Mouse (Mus musculus): Measurements from ENCODE around the gene Bcor. TPM values are rescaled to one million over a fixed set of nuclear protein-coding genes. Genes with fewer than 3 reads are reported as not detected.

Gene Bcor
- polyA plus RNA-seq, 1 experiment from 2014 or later = 4.0 TPM

DNA sequence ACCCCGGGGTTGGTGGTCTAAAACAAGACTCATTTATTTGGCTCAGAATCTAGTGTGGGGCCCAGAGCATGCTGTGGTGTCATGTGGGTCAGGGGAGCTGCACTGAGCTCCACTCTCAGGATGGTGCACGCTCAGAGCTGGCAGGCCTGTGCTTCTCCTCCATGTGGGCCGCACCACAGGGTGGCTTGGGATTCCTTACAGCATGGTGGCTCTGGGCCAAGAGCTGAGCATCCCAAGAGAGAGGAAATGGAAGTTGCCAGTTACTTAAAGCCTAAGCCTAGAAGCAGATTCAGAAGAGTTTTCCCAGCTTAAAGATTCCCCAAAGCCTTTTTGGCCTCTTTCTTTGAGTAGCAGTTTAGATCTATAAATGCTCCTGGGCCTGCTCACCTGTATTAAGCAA lies 151.1 kb downstream of the Bcor start:
- WGBS (ENCODE audit: insufficient replicate concordance) = 63% methylated on average over 3 of the region's 3 CpGs
- no peak overlapping the region for H3K4me3 ChIP-seq (ENCODE audit: low read depth, low read length)
- no peak overlapping the region for H3K4me2 ChIP-seq (ENCODE audit: low read depth, low read length)
- 0 out of 2 replicates have a peak, but pooled peaks cover 4% of the 10 kb centered on the region for H3K27me3 ChIP-seq (ENCODE audit: insufficient read depth, low read length)
- no peaks in the 10 kb centered on the region for H3K36me3 ChIP-seq (replicated peaks; ENCODE audit: insufficient read depth, low read length)
- H3K9me3 ChIP-seq (ENCODE audit: low read length) = no peaks in the 10 kb centered on the region
- TF ChIP-seq EP300 (IDR thresholded peaks at IDR 0.05; ENCODE audit: low read depth) = no peak
- TF ChIP-seq CTCF (IDR thresholded peaks at IDR 0.05; ENCODE audit: low read depth) = no peak
- H3K9ac ChIP-seq (replicated peaks) = no peak overlapping the region
- no peak overlapping the region for H3K27ac ChIP-seq (ENCODE audit: low read depth)
- ATAC-seq = no peak
- peaks cover 14% of the 10 kb centered on the region for H3K4me1 ChIP-seq (ENCODE audit: insufficient read depth)
- no peak for DNase-seq

DNA sequence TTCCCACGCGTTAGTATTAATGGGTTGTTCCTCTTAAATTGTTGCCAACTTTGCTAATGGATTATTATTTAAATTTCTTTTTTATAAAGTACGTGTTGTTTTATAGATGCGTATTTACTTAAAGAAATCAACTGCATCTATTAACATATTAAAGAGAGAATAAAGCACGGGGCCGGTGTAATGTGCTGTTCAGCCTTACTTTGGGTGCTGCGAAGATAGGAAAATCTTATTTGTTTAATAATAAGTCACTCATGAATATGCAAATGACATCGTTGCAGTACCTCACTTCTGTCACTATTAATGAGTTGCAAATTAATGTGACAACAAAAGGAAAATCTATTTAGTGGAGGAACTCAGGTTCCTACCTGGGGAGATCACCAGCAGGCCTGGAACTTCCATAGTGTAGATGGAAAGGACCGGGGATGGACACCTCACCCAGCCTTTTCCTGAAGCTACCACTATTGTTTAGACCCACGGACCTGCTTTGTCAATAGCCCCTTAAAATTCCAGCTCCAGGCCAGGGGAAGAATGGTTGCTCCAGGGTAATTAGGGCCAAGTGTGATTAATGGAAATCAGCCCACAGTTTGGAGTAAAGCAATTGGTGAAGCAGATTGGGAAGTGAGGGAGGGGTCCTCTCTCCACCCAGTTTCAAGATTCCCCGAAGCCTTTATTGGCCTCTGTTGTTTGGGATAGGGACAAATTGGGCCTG lies 152.2 kb downstream of the Bcor start:
- Histone ChIP-seq H3K9ac (replicated peaks) (no peak overlapping the region), H3K9me3 (ENCODE audit: low read length) (no peaks in the 10 kb centered on the region), H3K36me3 (replicated peaks; ENCODE audit: insufficient read depth, low read length) (no peaks in the 10 kb centered on the region), H3K4me3 (ENCODE audit: low read depth, low read length) (no peak overlapping the region), H3K27ac (ENCODE audit: low read depth) (no peak overlapping the region), H3K4me2 (ENCODE audit: low read depth, low read length) (peak overlapping the region; percentile 75), H3K27me3 (ENCODE audit: insufficient read depth, low read length) (0 out of 2 replicates have a peak, but pooled peaks cover 4% of the 10 kb centered on the region), H3K4me1 (ENCODE audit: insufficient read depth) (peaks cover 19% of the 10 kb centered on the region)
- ATAC-seq = no peak
- DNase-seq = no peak
- no peak for TF ChIP-seq CTCF (IDR thresholded peaks at IDR 0.05; ENCODE audit: low read depth)
- TF ChIP-seq EP300 (IDR thresholded peaks at IDR 0.05; ENCODE audit: low read depth) = no peak
- 26% methylated on average over 11 of the region's 11 CpGs for WGBS (ENCODE audit: insufficient replicate concordance)

DNA sequence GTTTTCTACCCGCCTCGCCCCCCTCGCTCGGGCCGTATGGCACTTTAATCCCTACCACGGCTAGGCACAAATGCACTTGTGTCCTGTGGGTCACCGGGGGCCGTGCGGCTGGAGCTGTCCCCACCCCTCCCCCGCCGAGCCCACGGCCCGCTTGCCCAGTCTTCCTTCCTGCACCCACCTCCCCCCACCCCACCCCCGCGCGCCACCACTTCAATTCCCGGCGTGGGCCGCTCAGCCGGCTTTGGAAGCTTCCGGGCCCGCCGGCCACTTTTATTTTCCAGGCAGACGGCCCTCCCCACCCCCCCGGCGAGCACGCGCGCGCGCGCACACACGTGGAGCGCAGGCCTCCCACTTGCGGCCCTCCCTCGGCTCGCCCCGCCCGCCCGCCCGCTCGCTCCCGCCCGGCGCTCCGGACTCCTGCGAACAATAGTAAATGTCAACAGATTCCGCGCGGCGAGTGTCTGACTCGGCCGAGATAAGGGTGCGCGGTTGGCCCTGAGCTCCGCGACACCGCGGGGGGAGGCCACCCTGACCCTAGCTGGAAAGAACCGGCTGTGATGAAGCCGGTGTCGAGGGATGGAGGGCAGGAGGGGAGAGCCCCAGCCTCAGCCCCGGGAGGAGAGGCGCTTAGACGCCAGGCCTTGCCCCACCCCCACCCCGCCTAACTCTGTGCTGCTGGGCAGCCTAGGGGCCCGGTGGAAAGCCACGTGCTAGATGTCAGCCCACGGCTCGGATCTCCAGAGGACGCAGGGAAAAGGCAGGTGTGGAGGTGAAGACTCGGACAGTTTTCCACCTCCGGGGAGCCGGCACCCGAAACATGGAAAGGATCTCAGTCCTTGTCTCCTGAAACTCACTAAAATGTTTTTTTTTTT lies 153.0 kb downstream of the Bcor start:
- ATAC-seq (peak; percentile 70), DNase-seq (peak; percentile 80)
- Histone ChIP-seq H3K9ac (replicated peaks) (peak overlapping the region; percentile 68), H3K4me3 (ENCODE audit: low read depth, low read length) (peak overlapping the region; percentile 57), H3K9me3 (ENCODE audit: low read length) (no peaks in the 10 kb centered on the region), H3K4me2 (ENCODE audit: low read depth, low read length) (peak overlapping the region; percentile 75), H3K36me3 (replicated peaks; ENCODE audit: insufficient read depth, low read length) (no peaks in the 10 kb centered on the region), H3K27ac (ENCODE audit: low read depth) (peak overlapping the region; percentile 92), H3K4me1 (ENCODE audit: insufficient read depth) (peaks cover 23% of the 10 kb centered on the region), H3K27me3 (ENCODE audit: insufficient read depth, low read length) (0 out of 2 replicates have a peak, but pooled peaks cover 4% of the 10 kb centered on the region)
- no peak for TF ChIP-seq CTCF (IDR thresholded peaks at IDR 0.05; ENCODE audit: low read depth)
- TF ChIP-seq EP300 (IDR thresholded peaks at IDR 0.05; ENCODE audit: low read depth) = peak; percentile 56; the same call in 1 of the 2 replicates
- WGBS (ENCODE audit: insufficient replicate concordance) = 5% methylated on average over 45 of the region's 75 CpGs

DNA sequence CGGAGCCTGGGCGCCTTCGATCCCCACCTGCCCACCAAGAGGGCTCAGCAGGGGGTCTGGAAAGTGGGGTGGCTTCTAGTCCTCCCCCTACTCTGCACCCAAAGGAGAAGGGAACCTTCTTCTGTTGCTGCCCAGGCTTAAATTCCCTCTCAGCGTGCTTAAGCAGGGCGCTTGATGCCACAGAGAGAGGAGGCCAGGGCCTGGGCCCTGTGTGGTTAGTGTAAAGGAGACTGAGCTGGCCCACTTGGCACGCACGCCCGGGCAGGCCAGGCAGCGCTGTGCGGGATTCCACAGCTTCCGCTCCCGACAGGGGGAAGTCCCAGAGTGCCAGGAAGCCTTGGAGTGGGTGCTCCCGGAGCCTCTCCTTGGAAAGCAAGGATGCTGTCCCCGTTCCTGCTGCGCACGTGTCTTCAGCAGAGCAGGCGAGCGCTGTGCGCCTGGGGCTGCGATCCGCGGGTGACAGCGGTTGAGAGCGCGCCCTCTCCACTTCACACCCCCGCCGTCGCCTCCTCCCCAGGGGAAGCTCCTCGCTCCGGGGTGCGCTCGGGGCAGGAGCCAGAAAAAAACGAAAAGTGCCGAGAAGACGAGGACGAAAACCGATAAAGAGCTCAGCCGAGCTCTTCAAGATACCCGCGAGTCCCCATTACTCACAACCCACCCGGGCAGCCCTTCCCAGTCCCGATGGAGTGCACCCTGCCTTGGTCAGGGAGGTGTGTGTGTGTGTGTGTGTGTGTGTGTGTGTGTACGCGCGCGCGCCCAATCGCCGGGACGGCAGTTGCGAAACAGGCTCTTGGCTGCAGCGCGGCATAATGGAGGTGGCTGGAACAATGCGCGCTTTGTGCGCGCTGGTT lies 153.9 kb downstream of the Bcor start:
- peaks cover 23% of the 10 kb centered on the region for H3K4me1 ChIP-seq (ENCODE audit: insufficient read depth)
- 3% methylated on average over 44 of the region's 57 CpGs for whole genome bisulfite sequencing (ENCODE audit: insufficient replicate concordance)
- H3K9me3 ChIP-seq (ENCODE audit: low read length) = no peaks in the 10 kb centered on the region
- peak overlapping the region; percentile 92 for H3K27ac ChIP-seq (ENCODE audit: low read depth)
- no peak for TF ChIP-seq CTCF (IDR thresholded peaks at IDR 0.05; ENCODE audit: low read depth)
- 0 out of 2 replicates have a peak, but pooled peaks have one; percentile 33 for TF ChIP-seq EP300 (IDR thresholded peaks at IDR 0.05; ENCODE audit: low read depth)
- DNase-seq = peak; percentile 76
- H3K4me2 ChIP-seq (ENCODE audit: low read depth, low read length) = peak overlapping the region; percentile 75
- 0 out of 2 replicates have a peak, but pooled peaks cover 5% of the 10 kb centered on the region for H3K27me3 ChIP-seq (ENCODE audit: insufficient read depth, low read length)
- H3K4me3 ChIP-seq (ENCODE audit: low read depth, low read length) = peak overlapping the region; percentile 57
- no peaks in the 10 kb centered on the region for H3K36me3 ChIP-seq (replicated peaks; ENCODE audit: insufficient read depth, low read length)
- H3K9ac ChIP-seq (replicated peaks) = peak overlapping the region; percentile 68
- peak; percentile 56 for ATAC-seq

DNA sequence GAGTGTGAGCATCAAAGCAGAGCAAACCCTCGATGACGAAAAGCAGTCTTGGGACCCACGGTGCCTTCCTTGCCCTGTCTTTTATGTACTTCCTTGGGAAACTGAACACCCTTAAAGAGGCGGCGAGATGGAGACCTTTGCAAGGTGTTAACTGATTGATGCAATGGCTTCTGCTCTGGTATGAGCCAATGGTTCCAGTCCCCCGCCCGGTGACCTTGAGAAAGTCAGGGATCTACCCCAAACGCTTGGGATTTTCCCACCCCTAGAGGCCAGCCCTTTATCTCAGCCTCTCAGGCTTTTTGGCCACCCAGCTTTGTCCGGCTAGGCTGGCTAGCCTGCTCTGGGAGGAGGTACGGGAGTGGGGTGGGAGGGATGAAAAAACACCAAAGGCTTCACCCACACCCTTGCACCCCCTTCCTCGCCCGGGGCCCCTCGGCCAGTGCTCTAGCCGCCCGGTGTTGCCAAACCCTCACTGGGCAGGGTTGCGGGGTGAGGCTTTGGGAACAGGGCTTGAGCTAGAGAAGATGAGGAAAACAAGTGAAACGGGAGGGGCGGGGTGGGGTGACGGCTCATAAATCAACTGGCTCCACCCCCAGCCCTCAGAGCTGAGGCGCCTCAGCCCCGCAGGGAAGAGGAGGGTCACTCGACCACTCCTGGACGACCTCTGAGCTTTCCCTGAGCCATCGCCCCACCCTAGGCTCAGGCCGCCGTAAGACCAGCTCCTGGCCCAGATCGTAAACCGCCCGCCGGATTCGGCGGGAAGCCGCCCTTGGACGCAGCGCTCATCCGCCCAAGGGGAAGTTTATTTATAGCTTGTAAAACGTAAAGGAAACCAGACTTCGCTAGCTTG lies 154.7 kb downstream of the Bcor start:
- H3K27me3 ChIP-seq (ENCODE audit: insufficient read depth, low read length) = peaks cover 13% of the 10 kb centered on the region; the same call in 1 of the 2 replicates
- no peaks in the 10 kb centered on the region for H3K9me3 ChIP-seq (ENCODE audit: low read length)
- H3K36me3 ChIP-seq (replicated peaks; ENCODE audit: insufficient read depth, low read length) = no peaks in the 10 kb centered on the region
- H3K4me3 ChIP-seq (ENCODE audit: low read depth, low read length) = peak overlapping the region; percentile 57
- DNase-seq (peak; percentile 71), ATAC-seq (peak; percentile 54)
- H3K4me1 ChIP-seq (ENCODE audit: insufficient read depth) = peaks cover 23% of the 10 kb centered on the region
- 6% methylated on average over 37 of the region's 38 CpGs for WGBS (ENCODE audit: insufficient replicate concordance)
- peak overlapping the region; percentile 75 for H3K4me2 ChIP-seq (ENCODE audit: low read depth, low read length)
- no peak for TF ChIP-seq EP300 (IDR thresholded peaks at IDR 0.05; ENCODE audit: low read depth)
- TF ChIP-seq CTCF (IDR thresholded peaks at IDR 0.05; ENCODE audit: low read depth) = no peak
- peak overlapping the region; percentile 68 for H3K9ac ChIP-seq (replicated peaks)
- H3K27ac ChIP-seq (ENCODE audit: low read depth) = peak overlapping the region; percentile 92

Measured in liver, postnatal 0 days (tissue).